Mouse (Mus musculus): ENCODE results near the gene M1ap. TPM values are rescaled to one million over a fixed set of nuclear protein-coding genes. Genes with fewer than 3 reads are reported as not detected.

Gene M1ap
- polyA plus RNA-seq, 1 experiment: 3.6 TPM

DNA sequence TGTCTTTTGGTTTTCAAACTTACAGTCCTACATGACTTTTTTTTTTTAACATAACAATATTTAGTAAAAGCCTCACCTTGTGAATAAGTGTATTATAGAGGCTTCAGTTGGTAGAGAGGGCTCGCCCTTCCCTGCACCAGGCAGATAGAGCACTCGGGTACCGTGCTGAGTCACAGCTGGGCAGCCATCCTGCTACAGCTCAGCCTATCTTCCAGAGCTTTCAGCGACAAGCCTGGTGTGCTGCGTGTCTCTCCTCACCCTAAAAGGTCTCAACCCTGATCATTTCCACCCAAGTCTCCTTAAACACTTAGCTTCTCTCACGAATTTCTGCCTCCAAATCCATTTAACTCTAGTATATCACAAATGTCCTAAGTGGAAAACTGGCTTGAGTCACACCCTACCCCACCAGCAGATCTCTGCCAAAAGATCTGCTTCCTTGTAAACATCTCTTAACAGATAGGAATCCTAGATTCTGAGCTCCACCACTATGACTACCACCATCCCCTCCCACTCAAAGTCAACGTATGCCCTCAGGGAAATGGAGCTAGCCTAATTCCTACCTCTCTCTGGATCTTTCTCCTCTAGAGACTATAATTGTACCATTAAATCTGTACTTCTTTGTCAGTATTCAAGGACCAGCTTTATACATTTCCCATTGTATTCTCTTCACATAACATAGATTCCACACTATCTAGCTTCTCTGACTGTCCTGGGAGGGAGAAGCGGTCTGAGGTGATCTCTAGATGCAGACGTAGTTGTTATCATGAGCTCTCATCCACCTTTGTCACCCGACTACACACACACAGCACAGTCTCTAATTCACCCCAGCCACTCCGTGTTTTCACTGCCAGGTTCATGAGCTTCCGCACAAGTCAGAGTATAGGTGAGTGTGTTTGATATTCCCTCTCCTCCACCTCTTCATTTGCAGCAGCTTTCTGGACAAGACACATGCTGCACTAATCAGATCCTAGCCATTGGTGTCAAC is 68.1 kb downstream of the M1ap start:
- peaks cover 37% of the 10 kb centered on the region for H3K36me3 ChIP-seq (replicated peaks; ENCODE audit: low read length)
- no peaks in the 10 kb centered on the region for H3K27me3 ChIP-seq (replicated peaks)
- peaks cover 13% of the 10 kb centered on the region for H3K9me3 ChIP-seq
- H3K4me3 ChIP-seq (replicated peaks): peak overlapping the region; percentile 83
- TF ChIP-seq FLI1 (IDR thresholded peaks at IDR 0.05; ENCODE audit: low read length) (no peak), GATA1 (IDR thresholded peaks at IDR 0.05; ENCODE audit: borderline replicate concordance, low read length) (no peak)
- H3K4me1 ChIP-seq: peaks cover 93% of the 10 kb centered on the region

DNA sequence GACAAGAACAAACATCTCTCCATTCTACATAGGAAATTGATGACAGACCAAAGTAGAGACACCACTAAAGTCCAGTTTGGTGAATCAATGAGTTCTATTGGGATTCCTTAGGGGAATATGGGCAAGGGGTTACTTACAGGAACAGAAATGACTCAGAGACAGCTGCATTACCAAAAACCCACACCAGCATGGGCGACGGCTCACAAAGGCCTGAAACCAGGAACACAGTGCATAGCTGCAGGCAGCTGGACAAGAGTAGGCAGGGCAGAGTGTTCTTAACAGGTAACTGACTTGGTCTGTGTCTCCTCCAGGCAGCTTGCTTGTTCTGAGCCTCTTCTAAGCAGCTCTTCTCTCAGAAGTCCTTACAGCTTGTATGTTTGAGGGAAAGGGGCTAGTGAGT is 69.0 kb downstream of the M1ap start:
- TF ChIP-seq FLI1 (IDR thresholded peaks at IDR 0.05; ENCODE audit: low read length) (no peak), GATA1 (IDR thresholded peaks at IDR 0.05; ENCODE audit: borderline replicate concordance, low read length) (no peak)
- Histone ChIP-seq H3K4me1 (peaks cover 93% of the 10 kb centered on the region), H3K36me3 (replicated peaks; ENCODE audit: low read length) (peaks cover 37% of the 10 kb centered on the region), H3K9me3 (peaks cover 13% of the 10 kb centered on the region), H3K27me3 (replicated peaks) (no peaks in the 10 kb centered on the region), H3K4me3 (replicated peaks) (peak overlapping the region; percentile 71)

DNA sequence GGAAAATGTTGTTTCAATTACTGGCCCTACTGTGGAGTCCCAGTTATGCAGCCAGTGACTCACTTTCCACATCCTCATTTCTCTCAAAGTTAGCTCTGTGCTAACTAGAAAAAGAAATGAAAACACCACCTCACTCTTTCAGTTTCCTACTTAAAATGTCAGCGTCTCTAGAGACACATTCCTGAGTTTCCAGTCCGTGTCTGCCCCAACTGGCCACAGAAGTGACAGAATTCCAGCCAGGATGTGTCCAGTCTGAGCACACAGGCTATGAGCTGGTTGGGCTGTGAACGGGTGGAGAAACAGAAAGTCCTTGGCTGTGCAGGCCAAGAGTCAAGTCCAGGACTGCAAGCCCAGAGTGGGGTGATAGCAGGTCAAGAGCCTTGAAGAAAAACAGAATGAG is 70.5 kb downstream of the M1ap start:
- Histone ChIP-seq H3K27me3 (replicated peaks) (no peaks in the 10 kb centered on the region), H3K4me1 (peaks cover 93% of the 10 kb centered on the region), H3K4me3 (replicated peaks) (no peak overlapping the region), H3K36me3 (replicated peaks; ENCODE audit: low read length) (peaks cover 34% of the 10 kb centered on the region), H3K9me3 (peaks cover 13% of the 10 kb centered on the region)
- TF ChIP-seq FLI1 (IDR thresholded peaks at IDR 0.05; ENCODE audit: low read length): no peak
- TF ChIP-seq GATA1 (IDR thresholded peaks at IDR 0.05; ENCODE audit: borderline replicate concordance, low read length): no peak

DNA sequence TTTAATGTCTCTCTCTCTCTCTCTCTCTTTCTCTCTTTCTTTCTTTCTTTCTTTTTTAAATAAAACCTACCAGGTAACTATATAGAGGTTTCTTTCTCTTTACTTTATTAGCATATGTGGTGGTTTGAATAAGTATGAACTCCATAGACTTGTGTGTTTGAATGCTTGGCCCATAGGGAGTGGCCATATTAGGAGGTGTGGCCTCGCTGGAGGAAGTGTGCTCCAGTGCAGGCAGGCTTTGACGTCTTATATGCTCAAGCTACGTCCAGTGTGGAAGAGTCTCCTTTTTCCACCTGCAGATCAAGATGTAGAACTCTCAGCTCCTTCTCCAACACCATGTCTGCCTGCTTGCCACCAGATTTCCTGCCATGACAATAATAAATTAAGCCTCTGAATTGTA is 72.3 kb downstream of the M1ap start:
- Histone ChIP-seq H3K4me1 (peaks cover 93% of the 10 kb centered on the region), H3K4me3 (replicated peaks) (no peak overlapping the region), H3K9me3 (peaks cover 13% of the 10 kb centered on the region), H3K36me3 (replicated peaks; ENCODE audit: low read length) (peaks cover 34% of the 10 kb centered on the region), H3K27me3 (replicated peaks) (no peaks in the 10 kb centered on the region)
- no peak for TF ChIP-seq FLI1 (IDR thresholded peaks at IDR 0.05; ENCODE audit: low read length)
- TF ChIP-seq GATA1 (IDR thresholded peaks at IDR 0.05; ENCODE audit: borderline replicate concordance, low read length): no peak

DNA sequence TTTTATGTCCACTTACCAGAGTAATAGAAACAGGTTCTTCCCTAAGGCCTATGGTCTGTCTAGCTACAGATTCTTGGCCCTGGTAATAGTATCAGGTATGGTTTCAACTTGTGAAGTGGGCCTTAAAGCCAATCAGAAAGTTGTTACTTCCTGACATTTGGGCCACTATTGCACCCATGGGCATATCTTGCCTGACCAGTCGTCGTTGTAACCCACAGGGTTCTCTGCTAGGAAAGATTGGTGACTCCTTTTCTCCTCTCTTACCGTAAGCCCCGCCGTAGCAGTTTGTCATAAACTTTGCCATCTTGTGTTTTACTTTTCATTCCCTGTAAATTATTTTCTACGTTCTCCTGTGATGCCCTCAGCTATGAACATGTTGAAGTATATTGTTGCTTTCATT is 73.4 kb downstream of the M1ap start:
- TF ChIP-seq GATA1 (IDR thresholded peaks at IDR 0.05; ENCODE audit: borderline replicate concordance, low read length): peak; percentile 46; the same call in 1 of the 3 replicates
- no peak for TF ChIP-seq FLI1 (IDR thresholded peaks at IDR 0.05; ENCODE audit: low read length)
- peaks cover 93% of the 10 kb centered on the region for H3K4me1 ChIP-seq
- H3K4me3 ChIP-seq (replicated peaks): peak overlapping the region; percentile 53
- no peaks in the 10 kb centered on the region for H3K27me3 ChIP-seq (replicated peaks)
- H3K9me3 ChIP-seq: peaks cover 13% of the 10 kb centered on the region
- H3K36me3 ChIP-seq (replicated peaks; ENCODE audit: low read length): peaks cover 34% of the 10 kb centered on the region

DNA sequence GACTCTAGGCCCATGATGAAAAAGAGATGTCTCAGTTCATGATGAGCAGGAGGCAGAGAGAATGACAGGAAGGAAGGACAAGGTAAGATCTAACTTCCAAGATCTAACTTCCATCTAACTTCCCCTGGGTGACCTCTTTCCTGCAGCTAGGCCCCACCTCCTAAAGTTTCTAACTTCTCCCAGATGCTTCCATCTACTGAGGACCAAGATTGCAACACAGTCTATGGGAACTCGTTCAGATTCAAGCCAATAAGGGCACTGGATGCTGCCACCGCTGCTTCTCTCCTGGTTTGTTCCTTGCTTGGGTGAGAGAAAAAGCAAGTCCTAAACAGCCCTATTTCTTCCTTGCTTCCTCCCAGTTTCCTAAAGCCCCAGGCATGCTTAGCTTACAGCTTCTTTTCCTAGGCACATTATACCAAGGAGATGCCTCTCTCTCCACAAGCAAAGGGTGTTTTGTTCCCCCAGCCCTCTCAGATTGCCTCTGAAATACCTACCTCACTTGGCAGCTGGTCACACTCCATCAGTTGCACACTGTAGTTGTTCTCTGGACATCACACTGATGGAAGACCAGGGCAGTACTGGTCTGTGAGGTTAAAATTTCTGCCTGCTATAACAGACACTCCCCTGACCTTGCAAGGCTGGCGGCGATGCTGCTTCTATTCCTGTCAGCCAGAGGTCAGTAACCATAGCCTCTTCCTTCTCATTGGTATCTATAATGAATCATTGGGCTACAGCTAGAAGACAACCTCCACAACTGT is 74.3 kb downstream of the M1ap start:
- Histone ChIP-seq H3K4me1 (peaks cover 91% of the 10 kb centered on the region), H3K36me3 (replicated peaks; ENCODE audit: low read length) (peaks cover 31% of the 10 kb centered on the region), H3K9me3 (peaks cover 13% of the 10 kb centered on the region), H3K4me3 (replicated peaks) (peak overlapping the region; percentile 70), H3K27me3 (replicated peaks) (no peaks in the 10 kb centered on the region)
- TF ChIP-seq GATA1 (IDR thresholded peaks at IDR 0.05; ENCODE audit: borderline replicate concordance, low read length) (no peak), FLI1 (IDR thresholded peaks at IDR 0.05; ENCODE audit: low read length) (no peak)

DNA sequence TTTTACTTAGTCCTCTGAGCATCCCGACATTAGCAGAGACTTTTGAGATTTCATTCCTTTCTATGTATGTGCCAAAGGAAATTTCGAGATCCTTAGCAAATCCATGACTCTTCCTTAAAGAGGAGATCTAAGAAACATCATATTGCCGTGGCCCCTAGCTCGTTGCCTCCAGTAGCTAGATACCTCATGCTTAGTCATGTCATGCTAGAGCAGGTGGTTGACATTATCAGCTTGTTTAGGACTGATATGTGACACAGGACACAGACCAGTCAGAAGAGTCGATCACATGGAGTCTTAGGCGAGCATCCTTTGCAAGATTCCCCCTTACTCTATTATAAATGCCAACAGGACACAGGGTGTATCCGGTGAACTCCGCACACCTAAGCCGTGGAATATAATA is 76.3 kb downstream of the M1ap start:
- Histone ChIP-seq H3K4me3 (replicated peaks) (no peak overlapping the region), H3K4me1 (peaks cover 95% of the 10 kb centered on the region), H3K36me3 (replicated peaks; ENCODE audit: low read length) (peaks cover 18% of the 10 kb centered on the region), H3K9me3 (peaks cover 7% of the 10 kb centered on the region), H3K27me3 (replicated peaks) (no peaks in the 10 kb centered on the region)
- TF ChIP-seq FLI1 (IDR thresholded peaks at IDR 0.05; ENCODE audit: low read length) (no peak), GATA1 (IDR thresholded peaks at IDR 0.05; ENCODE audit: borderline replicate concordance, low read length) (no peak)

DNA sequence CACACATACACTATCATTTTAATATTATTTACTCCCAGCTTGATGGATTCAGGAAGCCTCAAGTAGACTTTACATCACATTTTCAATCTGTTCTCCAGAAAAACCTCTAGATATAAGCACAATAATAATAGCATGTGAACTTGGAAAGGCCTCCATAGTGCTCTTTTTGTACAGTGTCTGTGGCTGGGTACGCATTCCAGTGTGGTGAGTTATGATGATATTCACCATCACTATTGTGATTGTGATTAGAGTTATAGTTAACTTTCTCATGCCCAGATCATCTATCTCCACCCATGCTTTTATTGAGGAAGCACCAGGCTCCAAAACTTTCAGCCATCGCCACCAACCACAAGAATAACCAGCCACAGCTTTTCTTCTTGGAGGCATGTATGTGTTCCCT is 77.1 kb downstream of the M1ap start:
- Histone ChIP-seq H3K4me3 (replicated peaks) (peak overlapping the region; percentile 38), H3K4me1 (peaks cover 96% of the 10 kb centered on the region), H3K27me3 (replicated peaks) (no peaks in the 10 kb centered on the region), H3K9me3 (no peaks in the 10 kb centered on the region), H3K36me3 (replicated peaks; ENCODE audit: low read length) (peaks cover 14% of the 10 kb centered on the region)
- TF ChIP-seq GATA1 (IDR thresholded peaks at IDR 0.05; ENCODE audit: borderline replicate concordance, low read length) (no peak), FLI1 (IDR thresholded peaks at IDR 0.05; ENCODE audit: low read length) (no peak)

DNA sequence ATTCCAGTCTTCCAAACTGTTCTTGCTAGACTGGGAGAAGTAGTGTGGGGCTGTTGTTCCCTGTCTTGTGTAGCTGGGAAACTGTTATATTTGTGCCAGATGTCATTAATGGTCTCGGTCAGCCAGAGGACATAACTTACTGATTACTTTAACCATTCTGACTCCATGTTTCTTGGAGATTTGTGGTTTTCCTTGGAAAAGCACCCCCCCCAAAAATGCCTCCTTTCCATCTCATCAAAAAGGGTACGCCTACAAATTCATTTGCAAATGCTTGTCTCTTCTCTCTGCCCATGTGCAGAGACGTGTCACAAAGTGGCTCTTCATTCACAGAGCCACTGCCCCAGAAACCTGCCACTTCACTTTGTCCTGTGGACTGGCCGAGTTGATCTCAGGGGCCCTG is 77.7 kb downstream of the M1ap start:
- TF ChIP-seq GATA1 (IDR thresholded peaks at IDR 0.05; ENCODE audit: borderline replicate concordance, low read length): no peak
- TF ChIP-seq FLI1 (IDR thresholded peaks at IDR 0.05; ENCODE audit: low read length): no peak
- Histone ChIP-seq H3K36me3 (replicated peaks; ENCODE audit: low read length) (peaks cover 16% of the 10 kb centered on the region), H3K9me3 (no peaks in the 10 kb centered on the region), H3K27me3 (replicated peaks) (no peaks in the 10 kb centered on the region), H3K4me3 (replicated peaks) (peak overlapping the region; percentile 38), H3K4me1 (peaks cover 97% of the 10 kb centered on the region)

DNA sequence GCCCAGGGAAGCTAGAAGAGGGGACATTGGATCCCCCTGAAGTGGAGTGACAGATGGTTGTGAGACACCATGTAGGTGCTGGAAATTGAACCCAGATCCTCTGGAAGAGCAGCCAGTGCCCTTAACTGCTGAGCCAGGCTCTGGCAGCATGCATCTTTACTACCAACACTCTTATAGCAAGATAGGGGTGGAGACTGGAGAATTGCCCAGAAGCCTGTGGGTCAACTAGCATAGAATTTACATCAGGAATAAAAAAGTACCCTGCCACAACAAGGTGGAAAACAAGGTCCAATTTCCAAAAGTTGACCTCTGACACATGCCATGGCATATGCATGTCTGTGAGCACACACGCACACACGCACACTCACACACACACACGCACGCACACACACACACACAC is 78.5 kb downstream of the M1ap start:
- peaks cover 97% of the 10 kb centered on the region for H3K4me1 ChIP-seq
- peaks cover 20% of the 10 kb centered on the region for H3K36me3 ChIP-seq (replicated peaks; ENCODE audit: low read length)
- peak overlapping the region; percentile 14 for H3K4me3 ChIP-seq (replicated peaks)
- H3K27me3 ChIP-seq (replicated peaks): no peaks in the 10 kb centered on the region
- no peaks in the 10 kb centered on the region for H3K9me3 ChIP-seq
- TF ChIP-seq GATA1 (IDR thresholded peaks at IDR 0.05; ENCODE audit: borderline replicate concordance, low read length) (no peak), FLI1 (IDR thresholded peaks at IDR 0.05; ENCODE audit: low read length) (no peak)
